Mouse (Mus musculus) T-helper 2 cell (primary cell): ENCODE measurements at regions not wholly inside any gene's neighbourhood (a gene's known extent, or its start where the extent isn't known, plus 50 kb on each side); places are given as distances from the start of the nearest gene placed in this dataset.

Experiments
- in situ Hi-C: fragments of 300-600 bp; cut with MboI, MseI; formaldehyde crosslinking; loops from one replicate; pipeline ENCODE4 v1.15.1; 2025; ENCODE audit warnings: high pct_unique_total_duplicates

GRCm38 (mm10) chr13:47576516-47576915 is 454.1 kb downstream of the Rnf144b start:
- in situ Hi-C loops, result no loop called here

GRCm38 (mm10) chr13:47580144-47580543 is 457.7 kb downstream of the Rnf144b start:
- in situ Hi-C loops, result no loop called here

- in situ Hi-C loops, result no loop called here
These were observed 462.7 kb downstream of the Rnf144b start for GRCm38 (mm10) chr13:47585158-47585557.

DNA sequence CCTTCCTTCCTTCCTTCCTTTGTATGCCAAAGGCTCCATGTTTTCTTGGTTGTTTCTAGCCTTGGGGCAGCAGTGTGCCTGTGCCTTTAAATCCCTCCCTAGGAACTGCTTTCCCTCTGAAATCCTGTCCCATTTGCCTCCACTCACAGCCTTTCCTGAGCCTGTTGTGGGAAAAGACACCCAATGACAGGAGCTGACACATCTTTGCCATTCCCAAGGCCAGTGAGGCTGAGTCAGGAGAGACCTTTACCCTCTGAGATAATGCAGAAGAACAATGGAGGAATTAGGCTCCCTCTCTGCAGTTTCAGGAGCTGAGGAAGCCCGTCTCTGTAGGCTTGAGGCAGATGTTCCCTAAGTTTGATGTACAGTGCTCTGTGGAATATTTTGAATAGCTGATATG is 480.2 kb downstream of the Rnf144b start:
- in situ Hi-C loops, result no loop called here

DNA sequence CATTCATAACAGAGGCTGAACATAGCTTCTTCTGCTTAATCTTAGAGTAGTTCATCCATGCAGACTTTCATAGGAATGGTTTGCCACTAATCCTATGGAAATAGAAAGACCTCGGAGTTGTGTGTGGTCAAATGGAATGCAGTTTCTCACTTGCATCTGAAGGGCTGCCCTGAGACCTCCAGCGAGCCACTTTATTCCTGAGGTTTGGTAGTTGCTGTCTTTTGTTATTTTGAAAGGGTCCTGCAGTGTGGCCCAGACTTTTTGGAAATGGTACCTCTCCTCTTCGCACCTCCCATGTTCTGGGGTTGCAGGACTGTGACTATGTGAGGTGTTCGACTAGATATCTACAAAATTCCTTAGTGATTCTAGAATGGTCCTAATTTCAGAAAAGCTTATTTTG is 489.0 kb downstream of the Rnf144b start:
- in situ Hi-C loops, result no loop called here

DNA sequence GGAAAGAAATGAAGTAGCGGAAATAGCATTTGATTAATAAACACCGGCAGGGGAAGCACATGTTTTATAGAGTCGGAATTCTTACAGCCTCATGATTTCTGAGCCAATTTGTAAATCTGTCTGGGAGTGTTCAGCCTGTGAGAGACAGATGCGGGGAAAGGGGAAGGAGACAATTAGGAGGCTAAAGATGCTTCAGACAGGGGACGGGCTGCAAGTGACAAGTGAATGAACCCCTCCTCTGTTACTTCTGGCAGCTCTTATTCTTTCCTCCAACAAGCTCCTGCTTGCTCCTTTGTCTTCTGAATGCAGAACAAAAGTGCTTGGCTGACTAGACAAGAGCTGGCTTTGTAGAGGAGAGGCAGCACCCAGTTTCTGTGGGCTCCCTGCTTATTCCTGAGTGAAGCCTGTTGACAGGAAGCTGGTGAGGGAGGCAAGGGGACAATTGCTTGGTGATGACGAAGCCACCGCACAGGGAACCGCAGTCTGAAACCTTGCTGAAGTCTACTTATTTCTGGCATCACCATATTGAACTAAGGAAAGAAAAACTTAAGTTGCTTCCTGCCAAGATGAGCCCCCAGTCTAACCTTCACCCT is 514.2 kb downstream of the Rnf144b start:
- in situ Hi-C loops, result no loop called here

GRCm38 (mm10) chr13:47642341-47642740 is 519.9 kb downstream of the Rnf144b start:
- in situ Hi-C loops, result no loop called here

- in situ Hi-C loops, result no loop called here
These were observed 522.6 kb downstream of the Rnf144b start for GRCm38 (mm10) chr13:47645081-47645480.

GRCm38 (mm10) chr13:47647693-47648092 is 525.2 kb downstream of the Rnf144b start:
- in situ Hi-C loops, result no loop called here

- in situ Hi-C loops, result no loop called here
These were observed 527.6 kb downstream of the Rnf144b start for GRCm38 (mm10) chr13:47650093-47650492.

GRCm38 (mm10) chr13:47666470-47666869 is 544.0 kb downstream of the Rnf144b start:
- in situ Hi-C loops, result no loop called here

- in situ Hi-C loops, result no loop called here
These were observed 544.7 kb downstream of the Rnf144b start for GRCm38 (mm10) chr13:47666956-47667701.

GRCm38 (mm10) chr13:47688131-47688530 is 565.7 kb downstream of the Rnf144b start:
- in situ Hi-C loops, result no loop called here

DNA sequence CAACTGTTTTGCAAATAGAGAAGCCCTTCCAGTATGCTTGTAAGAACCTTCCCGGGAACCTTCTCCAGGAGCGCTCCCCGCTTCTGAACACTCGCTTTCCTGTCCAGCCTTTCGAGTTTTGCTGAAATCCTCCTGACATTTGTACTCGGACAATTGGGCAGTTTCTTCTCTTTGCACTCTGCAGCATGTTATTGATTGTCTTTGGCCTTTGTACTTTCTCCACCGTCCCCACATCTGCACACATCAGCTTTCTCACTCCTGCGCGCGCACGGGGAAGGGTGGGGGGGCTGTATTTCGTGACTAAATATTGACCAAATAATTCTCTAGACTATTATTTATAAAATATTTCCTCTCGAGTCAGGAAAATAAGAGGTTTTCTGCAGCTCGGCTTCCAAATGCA is 567.2 kb upstream of the Id4 start:
- in situ Hi-C loops, result no loop called here

DNA sequence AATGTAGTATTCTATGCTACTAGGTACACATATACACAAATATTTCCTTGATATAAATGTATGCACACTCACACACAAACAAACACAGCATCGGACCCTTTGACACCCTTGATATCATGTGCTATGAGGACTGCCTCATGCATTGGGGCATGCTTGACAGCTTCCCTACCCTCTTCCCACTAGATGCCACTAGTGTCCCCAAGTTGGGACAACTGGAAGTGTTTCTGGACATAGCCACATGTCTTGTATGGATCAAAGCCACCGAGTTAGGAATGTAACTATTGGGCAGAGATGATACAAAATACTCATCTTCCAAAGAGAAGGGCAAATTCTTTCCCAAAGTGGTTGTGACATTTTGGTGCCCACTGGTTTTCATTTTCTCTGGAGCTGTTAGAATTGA is 565.2 kb upstream of the Id4 start:
- in situ Hi-C loops, result no loop called here

DNA sequence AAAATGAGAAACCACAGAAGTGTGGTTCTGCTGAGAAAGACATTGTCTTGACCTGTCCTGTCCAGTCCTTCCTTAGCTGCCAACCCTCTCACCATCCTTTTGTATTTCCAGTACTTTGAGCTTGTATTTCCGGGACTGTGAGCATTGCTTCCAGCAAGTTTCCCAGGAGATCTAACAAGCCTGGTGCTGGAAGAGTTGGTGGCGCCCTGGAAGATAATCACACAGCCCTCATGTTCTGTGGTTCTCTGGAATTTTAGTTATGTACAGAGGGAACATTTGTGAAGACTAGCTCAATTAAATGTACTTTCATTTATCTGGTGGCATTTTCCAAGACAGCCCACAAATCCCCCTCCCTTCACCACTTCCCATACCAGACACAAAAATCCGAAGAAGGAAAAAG is 560.5 kb upstream of the Id4 start:
- in situ Hi-C loops, result no loop called here

- in situ Hi-C loops, result no loop called here
These were observed 552.9 kb upstream of the Id4 start for GRCm38 (mm10) chr13:47707961-47708609.

- in situ Hi-C loops, result no loop called here
These were observed 551.7 kb upstream of the Id4 start for GRCm38 (mm10) chr13:47709323-47709722.

- in situ Hi-C loops, result no loop called here
These were observed 548.5 kb upstream of the Id4 start for GRCm38 (mm10) chr13:47712507-47712906.

DNA sequence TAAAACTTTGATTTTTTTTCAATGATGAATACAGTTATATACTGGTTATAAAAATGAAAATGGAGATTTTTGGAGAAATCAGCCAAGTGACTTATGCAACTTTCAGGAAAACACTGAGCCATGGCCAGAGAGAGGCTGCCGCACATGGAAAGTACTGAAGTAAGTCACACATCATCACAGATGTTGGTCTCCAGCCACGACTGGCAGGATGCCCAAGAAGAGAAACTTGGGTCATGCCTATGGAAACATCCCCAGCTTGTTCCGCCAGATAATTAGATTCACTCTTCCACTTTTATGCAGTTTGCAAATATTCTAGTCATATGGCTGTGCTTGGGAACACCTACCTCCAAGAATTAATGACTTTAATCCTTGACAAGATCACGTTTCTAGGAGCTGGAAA is 544.8 kb upstream of the Id4 start:
- in situ Hi-C loops, result no loop called here

GRCm38 (mm10) chr13:47720645-47721044 is 540.4 kb upstream of the Id4 start:
- in situ Hi-C loops, result no loop called here

DNA sequence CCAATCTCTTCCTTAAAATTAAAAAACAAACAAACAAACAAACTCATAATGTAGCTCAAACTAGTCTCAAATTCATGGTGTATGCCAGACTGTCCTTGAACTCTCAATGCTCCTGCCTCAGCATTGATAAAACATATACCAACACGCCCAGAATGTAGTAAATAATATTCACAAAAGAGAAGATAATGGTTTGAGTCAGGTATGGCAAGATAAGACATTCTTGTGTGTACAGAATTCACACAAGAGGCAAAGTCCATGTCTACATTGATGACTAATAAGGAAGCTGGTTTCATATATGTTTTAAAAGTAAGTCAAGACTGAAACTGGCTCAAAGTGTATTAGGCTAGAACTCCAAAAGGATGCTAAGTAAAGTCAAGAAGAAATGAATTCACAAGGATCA is 526.6 kb upstream of the Id4 start:
- in situ Hi-C loops, result no loop called here

GRCm38 (mm10) chr13:47735426-47736063 is 525.5 kb upstream of the Id4 start:
- in situ Hi-C loops, result no loop called here
